Mouse (Mus musculus): ENCODE data around the gene 3110009E18Rik.

The 3110009E18Rik gene

DNA sequence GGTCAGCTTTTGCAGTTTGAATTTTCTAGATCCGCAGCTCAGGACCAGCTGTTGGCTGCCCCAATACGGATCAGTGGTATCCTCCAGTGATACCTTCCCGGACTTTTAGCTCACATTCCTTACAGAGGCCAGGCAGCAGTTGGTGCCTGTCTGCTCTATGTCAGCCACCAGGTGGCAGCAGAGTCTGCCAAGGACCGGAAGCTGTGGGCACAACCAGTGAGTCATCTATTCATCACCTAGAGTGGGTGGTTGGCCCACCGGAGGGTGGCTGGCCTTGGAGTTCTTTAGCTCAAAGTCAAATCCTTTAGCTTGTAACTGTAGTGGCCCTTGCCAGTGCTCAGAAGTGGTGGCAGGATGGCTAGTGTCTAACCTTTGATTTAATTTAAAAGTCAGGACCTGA lies 76.2 kb downstream of the 3110009E18Rik start:
- DNase-seq = peak; percentile 94

GRCm38 (mm10) chr1:120198151-120198550 lies 77.2 kb downstream of the 3110009E18Rik start:
- DNase-seq = no peak

DNA sequence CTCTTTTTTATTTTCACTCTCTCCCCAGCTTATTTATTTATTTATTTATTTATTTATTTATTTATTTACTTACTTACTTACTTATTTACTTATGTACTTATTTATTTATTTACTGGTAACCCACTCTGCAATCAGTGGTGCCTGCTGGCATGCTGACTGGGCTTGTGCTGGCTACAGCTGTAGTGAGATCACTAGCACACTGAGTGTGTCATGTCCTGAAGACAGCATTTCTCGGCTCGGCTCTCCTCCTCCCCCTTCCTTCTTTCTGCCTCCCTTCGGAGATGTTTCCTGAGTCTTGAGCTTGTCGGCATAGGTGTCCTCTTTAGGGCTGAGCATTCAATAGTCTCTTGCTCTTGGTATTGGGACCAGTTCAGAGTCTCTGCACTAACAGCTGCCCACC lies 78.0 kb downstream of the 3110009E18Rik start:
- peak; percentile 77 for DNase-seq

- DNase-seq = no peak
These were observed 81.6 kb downstream of the 3110009E18Rik start for GRCm38 (mm10) chr1:120202542-120202941.

- no peak for DNase-seq
These were observed 82.8 kb downstream of the 3110009E18Rik start for GRCm38 (mm10) chr1:120203836-120204235.

DNA sequence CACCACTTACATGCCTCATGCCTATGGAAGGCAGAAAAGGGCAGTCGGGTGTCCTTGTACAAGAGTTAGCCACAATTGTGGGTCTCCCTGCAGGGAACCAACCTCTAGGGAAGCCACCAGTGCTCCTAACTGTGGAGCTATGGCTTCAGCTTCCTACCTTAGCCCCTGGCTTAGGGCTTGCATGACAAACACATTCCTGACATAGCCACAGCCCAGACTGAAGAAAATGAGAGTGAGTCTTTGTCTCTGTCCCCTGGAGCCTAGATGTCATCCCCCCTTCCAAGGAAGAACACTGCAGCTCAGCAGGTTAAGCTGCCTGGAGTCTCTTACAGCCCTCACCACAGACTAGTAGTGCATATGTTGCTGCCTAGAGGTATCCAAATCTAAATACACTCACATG lies 83.8 kb downstream of the 3110009E18Rik start:
- no peak for DNase-seq

- DNase-seq = peak; percentile 86
These were observed 86.6 kb downstream of the 3110009E18Rik start for GRCm38 (mm10) chr1:120207568-120207967.

DNA sequence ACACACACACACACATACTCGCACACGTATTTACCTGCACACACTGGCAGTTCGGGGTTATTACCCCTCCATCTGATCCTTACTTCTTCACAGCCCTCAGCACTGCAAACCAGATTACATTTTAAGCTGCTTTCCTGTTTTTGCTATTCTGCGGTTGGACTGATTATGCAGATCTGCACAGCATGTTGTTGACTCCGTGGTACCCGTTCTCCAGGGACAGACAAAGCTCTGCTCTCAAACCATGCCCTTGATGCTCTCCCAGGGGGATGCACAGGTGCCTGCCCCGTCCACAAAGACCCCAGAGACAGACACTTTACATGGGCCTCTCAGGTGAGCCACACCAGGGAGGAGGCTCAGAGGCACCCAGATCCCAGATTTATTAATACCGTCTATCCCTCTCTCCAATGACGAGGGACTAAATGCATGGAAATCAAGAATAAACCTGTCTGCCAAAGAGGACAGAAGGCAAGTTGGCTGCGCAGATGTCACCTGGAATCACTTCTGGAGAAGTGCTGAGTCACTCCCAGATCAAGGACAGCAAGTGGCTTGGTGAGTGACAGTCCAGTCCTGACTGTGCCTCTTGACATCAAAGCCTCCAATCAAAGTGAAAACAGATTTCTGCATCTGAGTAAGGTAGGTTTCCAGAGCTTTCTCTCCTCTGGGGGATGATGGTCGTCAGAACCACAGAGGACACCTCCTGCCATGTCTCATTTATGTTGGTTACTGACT lies 87.7 kb downstream of the 3110009E18Rik start:
- DNase-seq = peak; percentile 88

- no peak for DNase-seq
These were observed 99.9 kb downstream of the 3110009E18Rik start for GRCm38 (mm10) chr1:120220841-120221240.

DNA sequence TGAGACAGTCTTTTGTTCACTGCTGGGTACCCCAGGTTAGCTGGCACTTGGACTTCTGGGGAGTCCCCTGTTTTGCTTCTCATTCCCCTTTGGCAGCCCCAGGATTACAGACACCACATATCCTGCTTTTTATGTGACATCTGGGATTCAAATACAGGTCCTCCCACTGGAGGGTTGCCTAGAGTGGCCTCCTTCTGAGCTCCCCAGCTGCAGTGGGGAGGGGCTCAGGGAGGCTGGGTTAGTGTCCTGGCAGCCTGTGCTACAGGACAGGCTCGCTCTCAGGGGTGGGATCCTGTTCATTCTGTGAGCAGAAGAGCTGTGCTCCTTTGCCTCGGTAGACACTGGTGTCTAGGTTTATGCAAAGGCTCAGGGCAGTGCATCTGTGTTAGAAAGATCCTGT lies 100.3 kb downstream of the 3110009E18Rik start:
- DNase-seq = peak; percentile 90

- DNase-seq = peak; percentile 89
These were observed 102.6 kb downstream of the 3110009E18Rik start for GRCm38 (mm10) chr1:120223613-120224012.

DNA sequence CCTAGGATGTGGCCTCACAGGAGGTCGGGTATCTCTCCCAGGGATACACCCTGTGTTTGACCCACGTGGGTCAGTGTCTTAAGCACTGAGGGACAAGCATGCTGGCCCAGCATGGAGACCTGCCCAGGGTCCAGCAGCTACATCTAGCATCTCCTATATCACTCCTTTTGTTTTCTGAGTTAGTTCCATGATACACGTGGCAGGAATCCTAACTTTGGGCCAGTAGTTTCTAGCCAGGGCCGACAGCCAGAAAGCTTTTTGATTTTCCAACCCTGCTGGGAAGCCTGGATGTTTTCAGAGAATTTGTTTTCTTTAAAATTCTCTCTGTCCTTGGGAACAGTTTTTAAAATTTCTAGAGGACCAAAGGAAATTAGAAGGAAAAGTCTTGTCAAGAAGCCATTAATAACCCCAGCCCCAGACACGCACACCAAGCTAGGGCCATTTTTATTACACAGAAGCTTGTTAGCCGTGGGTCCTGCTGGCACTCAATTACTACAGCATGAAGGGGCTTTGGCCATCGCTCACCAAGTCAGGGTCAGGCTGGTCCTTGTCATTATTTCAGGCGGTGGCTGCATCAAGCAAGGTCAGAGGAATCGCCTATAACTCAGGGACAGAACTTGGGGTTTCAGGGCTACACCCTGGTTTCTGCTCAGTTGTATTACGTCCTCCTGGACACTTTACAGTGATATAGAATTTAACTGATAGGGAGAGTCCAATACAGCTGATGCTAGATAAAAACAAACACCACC lies 108.9 kb downstream of the 3110009E18Rik start:
- peak; percentile 93 for DNase-seq

DNA sequence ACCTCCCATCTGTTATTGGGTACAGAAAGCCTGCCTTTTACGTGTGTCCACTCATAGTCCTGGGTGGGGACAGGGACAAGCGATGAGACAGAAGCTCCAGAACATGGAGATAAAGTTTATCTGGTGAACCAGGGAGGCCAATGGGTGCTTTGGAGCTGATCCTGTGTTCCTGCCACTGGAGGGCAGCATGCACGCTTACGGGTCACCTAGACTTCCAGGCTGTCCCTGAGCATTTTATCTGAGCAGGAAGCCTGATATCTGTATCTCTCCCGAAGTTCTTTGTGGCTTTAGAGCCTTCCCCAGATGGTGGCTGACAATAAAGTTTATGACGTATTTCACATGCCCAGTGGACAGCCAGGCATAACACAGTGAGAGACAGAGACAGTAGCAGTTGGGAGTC lies 110.3 kb downstream of the 3110009E18Rik start:
- peak; percentile 92 for DNase-seq

DNA sequence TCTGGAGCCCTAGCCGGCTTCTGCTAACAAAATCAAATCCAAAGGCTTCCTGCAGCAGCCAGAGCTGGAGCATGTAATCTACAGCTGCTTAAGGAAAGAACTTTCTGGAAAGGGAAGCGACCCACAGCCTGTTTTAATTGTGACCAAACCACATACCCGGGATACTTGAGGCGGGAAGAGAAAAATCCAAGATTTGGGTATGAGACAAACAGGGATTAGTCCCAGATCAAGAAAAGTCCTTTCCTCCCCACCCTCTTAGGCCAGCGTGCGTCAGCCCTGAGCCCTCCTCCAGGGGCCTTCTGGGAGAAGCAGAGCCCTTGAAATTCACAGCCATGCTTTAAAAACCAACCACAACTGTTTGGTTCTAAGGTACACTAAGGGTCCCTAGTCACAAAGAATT lies 111.2 kb downstream of the 3110009E18Rik start:
- no peak for DNase-seq

DNA sequence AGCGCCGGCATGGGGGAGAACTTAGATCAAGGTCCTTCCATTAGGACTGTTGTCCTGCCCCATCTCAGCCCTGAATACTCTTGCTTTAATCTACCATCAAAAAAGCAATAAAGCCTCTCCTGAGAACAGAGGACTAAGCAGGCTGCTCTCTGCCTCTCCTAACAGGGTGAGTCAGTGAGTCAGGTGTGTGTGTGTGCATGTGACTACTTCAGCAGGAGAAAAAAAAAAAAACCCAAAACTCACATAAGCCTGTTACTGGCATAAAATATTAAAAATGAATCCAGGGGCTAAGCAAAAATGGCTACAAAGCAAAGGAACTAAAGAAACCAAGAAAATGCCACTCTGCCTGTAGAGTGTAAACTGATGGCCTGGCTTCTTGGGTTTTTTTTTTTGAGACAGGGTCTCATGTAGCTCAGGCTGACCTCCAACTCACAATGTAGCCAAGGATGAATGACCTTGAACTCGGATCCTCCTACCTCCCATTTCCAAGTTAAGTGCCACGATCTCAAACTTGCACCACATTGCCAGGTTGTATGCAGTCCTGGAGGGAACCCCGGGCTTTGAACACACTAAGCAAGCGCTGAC lies 114.7 kb downstream of the 3110009E18Rik start:
- DNase-seq = no peak

- DNase-seq = no peak
These were observed 115.4 kb downstream of the 3110009E18Rik start for GRCm38 (mm10) chr1:120236424-120236823.

DNA sequence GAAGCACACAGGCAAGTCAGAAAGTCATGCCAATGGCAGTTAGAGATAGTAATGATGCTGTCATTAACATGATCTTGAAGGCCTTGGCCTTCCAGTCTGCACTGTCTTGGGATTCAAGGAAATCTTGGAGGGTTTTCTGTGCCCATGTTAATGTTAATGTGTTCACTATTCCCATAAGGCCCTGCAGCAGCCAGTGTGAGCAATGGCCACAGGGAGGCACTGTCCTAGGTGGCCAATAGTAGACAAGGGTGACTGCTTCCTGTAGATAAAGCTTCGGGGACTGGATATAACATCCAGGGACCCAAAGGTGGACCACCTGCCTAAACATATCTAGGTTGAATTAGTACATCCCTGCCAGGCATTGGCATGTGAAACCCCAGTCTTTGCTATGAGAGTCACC lies 116.1 kb downstream of the 3110009E18Rik start:
- DNase-seq = no peak

Data from heart, adult 11 months (tissue).